Mouse (Mus musculus) retina, postnatal 1 day (tissue): ENCODE results near the gene Csnk2a2.

Source experiments
- DNase-seq: peaks from one replicate; pipeline ENCODE4 v3.0.0-alpha.2; 2012

Csnk2a2 gene

DNA sequence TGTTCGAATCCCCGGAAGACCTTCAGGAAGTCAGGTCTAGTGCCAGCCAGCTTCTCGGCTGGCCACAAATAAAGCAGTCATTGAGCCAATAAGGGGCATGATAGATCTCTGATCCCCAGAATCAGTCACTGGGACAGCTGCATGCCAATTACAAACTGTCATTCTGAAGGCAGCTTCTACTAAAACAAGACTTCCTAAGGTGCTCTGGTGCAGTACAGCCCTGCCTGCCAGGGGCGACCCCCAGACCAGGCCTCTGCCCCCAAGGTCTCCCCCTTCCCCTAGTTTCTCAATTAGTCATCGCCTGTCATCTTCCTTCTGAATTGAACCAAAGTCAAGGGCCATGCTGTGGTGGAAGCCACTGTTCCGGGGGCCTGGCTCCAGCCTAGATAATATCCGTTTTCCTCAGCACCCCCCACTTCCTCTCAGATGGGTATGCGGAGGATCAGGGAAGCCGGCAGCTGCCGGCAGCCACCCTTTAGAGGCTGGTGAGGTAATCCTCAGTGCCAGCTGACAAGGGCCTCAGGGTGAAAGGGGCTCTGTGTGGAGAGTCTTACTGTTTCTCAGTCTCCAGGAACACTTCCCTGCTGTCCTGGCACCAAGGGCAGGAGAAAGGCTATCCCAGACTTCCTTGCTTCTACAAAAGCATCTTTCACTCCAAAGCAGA is 78.4 kb downstream of the Csnk2a2 start:
- peak; percentile 78 for DNase-seq

DNA sequence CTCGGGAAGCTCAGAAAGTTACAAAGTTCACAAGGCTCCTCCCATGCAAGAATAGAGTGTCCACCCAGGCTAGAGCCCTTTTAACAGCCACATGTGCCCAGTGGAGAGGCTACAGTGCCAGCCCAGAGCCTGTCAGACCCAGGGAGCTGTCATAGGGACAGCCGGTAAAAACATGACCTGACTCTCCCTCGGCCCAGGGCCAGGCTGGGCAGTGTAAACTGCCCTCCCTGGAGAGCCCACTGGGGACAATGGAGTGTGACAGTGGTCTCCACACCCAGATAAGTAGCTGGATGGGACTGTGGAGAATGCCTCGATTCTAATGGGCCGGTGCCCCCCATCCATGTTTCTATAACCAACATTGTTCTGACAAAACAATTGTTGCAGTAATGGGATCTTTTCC is 80.3 kb downstream of the Csnk2a2 start:
- no peak for DNase-seq

DNA sequence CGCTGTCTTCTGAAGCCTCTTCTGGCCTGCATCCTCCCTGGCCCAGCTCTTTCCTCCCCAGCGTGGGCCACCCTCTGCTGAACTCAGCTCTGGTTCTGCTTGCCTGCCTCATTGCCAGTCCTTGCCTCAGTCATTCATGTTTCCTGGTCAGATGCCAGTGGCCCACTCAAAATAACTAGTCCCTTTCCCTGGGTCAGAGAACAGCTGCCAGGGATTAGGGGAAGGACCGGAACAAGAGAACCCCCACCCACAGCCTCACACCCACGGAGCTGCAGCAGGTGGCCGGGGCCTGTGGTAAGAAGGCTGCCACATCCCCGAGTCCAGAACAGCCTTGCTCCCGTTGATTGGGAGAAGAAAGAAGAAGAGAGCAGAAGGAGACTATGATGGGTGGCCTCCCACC is 88.7 kb downstream of the Csnk2a2 start:
- peak; percentile 52 for DNase-seq

DNA sequence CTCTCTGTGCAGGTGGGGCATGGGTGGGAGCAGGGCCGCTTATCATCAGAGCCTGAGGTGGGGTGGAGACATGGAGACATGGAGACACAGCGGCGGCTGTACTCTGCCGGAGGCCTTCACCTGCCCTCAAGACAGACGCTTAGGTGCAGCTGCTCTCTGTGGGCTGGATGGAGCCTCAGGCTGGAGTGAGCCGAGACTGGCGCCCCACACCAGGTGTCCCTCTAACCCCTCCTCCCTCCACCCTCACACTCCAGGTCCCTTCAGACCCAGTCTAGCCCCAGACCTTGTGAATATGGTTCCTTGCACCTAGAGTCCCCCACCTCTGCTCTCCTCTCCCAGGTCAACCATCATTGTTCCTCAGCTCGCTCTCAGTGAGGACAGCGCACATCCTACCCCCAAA is 90.7 kb downstream of the Csnk2a2 start:
- no peak for DNase-seq

DNA sequence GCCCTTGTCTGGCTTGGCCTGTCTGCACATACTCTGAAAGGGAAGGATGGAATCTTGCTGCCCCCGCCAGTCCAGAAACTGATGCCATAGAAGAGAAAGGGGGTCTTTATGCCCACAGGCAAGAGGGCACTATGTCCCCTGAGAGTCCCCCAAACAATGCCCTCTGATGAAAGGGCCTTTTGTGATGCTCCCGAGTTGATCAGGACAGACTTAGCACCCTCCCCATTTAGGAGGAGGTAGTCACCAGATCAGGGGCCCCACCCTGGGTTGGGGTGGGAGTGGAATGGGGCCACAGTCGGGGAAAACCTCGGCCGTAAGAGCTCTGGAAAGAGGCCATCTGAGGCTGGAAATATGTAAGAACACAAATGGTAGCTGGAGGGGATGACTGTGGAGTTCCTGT is 92.6 kb downstream of the Csnk2a2 start:
- DNase-seq, result peak; percentile 88

DNA sequence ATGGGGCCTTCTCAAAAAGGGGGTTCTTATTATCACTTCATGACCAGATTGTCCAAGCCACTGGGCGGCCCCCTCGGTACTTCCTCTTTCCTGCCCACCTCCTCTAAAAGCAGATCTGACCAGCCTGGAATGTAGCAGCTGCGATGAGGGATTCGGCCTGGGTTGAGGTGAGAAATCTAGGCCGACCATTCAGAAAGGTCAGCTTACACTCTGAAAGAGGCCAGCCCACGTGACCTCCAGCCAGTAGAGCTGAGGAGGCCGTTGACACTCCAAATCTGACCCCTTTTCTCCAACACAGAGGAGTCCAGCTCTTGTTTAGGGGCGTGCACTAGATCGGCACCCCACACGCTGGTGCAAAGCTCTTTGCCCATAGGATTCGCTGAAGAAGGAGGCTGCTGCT is 93.1 kb downstream of the Csnk2a2 start:
- DNase-seq, result peak; percentile 92
